Mouse (Mus musculus): ENCODE results near the gene Myh11.

DNA sequence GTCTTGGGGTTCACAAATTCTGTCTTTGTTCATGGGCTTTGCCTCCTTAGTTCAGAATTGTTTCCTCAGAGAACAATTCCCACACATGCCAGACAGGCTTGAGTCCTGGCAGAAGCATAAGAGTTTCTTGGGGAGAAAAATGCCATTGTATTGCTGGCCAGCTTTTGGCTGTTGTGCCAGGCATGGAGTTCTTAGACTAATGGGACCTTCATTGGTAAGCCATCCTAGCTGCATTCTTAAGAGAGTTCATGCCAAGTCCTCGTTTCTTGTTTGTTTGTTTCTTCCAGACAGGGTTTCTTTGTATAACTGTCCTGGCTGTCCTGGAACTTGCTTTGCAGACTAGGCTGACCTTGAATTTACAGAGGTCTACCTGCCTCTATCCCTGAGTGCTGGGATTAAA lies 107.3 kb downstream of the Myh11 start:
- no peak for TF ChIP-seq GATA1 (IDR thresholded peaks at IDR 0.05; ENCODE audit: borderline replicate concordance, low read length)
- no peak for TF ChIP-seq FLI1 (IDR thresholded peaks at IDR 0.05; ENCODE audit: low read length)
